Mouse (Mus musculus): ENCODE results near the gene Gm13040.

- TF ChIP-seq E2F4 (IDR thresholded peaks at IDR 0.05; ENCODE audit: insufficient replicate concordance, low read depth, low read length), result no peak
- no peak for TF ChIP-seq CTCF (conservative IDR thresholded peaks at IDR 0.05 in 1 of 2, IDR thresholded peaks at IDR 0.05 in 1 of 2; ENCODE audit: low read depth in 2 of 2, low read length in 2 of 2)
- TF ChIP-seq MAX (IDR thresholded peaks at IDR 0.05; ENCODE audit: low read length), result no peak
- no peak for TF ChIP-seq ELF1 (IDR thresholded peaks at IDR 0.05; ENCODE audit: low read depth, low read length)
- no peak for TF ChIP-seq EP300 (IDR thresholded peaks at IDR 0.05; ENCODE audit: low read length)
- TF ChIP-seq MAFK (IDR thresholded peaks at IDR 0.05; ENCODE audit: insufficient replicate concordance, low read length), result no peak
- TF ChIP-seq CHD1 (IDR thresholded peaks at IDR 0.05; ENCODE audit: low read depth, low read length), result no peak
- no peak for TF ChIP-seq BHLHE40 (IDR thresholded peaks at IDR 0.05; ENCODE audit: low read depth, low read length)
- no peak for TF ChIP-seq MAZ (IDR thresholded peaks at IDR 0.05; ENCODE audit: low read depth, low read length)
- no peak for TF ChIP-seq MEF2A (IDR thresholded peaks at IDR 0.05; ENCODE audit: borderline replicate concordance, low read depth, low read length)
- no peak for TF ChIP-seq SMC3 (IDR thresholded peaks at IDR 0.05; ENCODE audit: low read depth, low read length)
- TF ChIP-seq USF1 (IDR thresholded peaks at IDR 0.05; ENCODE audit: low read depth, low read length), result no peak
- no peak for TF ChIP-seq MYC (IDR thresholded peaks at IDR 0.05; ENCODE audit: low read depth, low read length)
These were observed 24.7 kb upstream of the Gm13040 start, which contains the start of gene Gm13043 for GRCm38 (mm10) chr4:143511043-143511442.

Measured in CH12.LX (cell line).